Mouse (Mus musculus) CH12.LX (cell line): Measurements from ENCODE around the gene Prkacb.

Source experiments
- E2F4 ChIP-seq: IDR thresholded peaks from 2 replicates; pipeline ENCODE4 v1.6.1; 2011; ENCODE audit warnings: low read depth, low read length, improper control_type of control experiment; ENCODE audit not compliant: insufficient replicate concordance
- ETS1 ChIP-seq: conservative IDR thresholded peaks from 2 replicates; pipeline ENCODE4 v1.6.1; 2012; ENCODE audit warnings: low read depth, mild to moderate bottlenecking, inconsistent platforms, low read length, improper control_type of control experiment, moderate library complexity
- POLR2A ChIP-seq: IDR thresholded peaks from 2 replicates; pipeline ENCODE4 v1.6.1; 2011; ENCODE audit warnings: low read depth, mild to moderate bottlenecking, improper control_type of control experiment, low read length

GRCm38 (mm10) chr3:146692547-146692946 lies 120.2 kb downstream of the Prkacb start:
- TF ChIP-seq POLR2A = no peak
- TF ChIP-seq ETS1 = no peak
- TF ChIP-seq E2F4 = no peak
